Mouse (Mus musculus): ENCODE measurements at regions not wholly inside any gene's neighbourhood (a gene's known extent, or its start where the extent isn't known, plus 50 kb on each side); places are given as distances from the start of the nearest gene placed in this dataset.

GRCm38 (mm10) chr5:85870311-85870710 lies 195.1 kb downstream of the Cenpc1 start:
- H3K27ac ChIP-seq (ENCODE audit: insufficient read depth, low read depth) = no peak overlapping the region
- dilution Hi-C loops (cut with MboI; ENCODE audit: extremely low pct_ligation_motif_present, extremely low pct_unique_long_range_greater_than_20kb, low sequenced_read_pairs) = no loop called here
- TF ChIP-seq RAD21 (IDR thresholded peaks at IDR 0.05; ENCODE audit: low read depth, low read length) (no peak), MXI1 (IDR thresholded peaks at IDR 0.05; ENCODE audit: low read depth, low read length) (no peak)

GRCm38 (mm10) chr5:85832556-85832955 lies 232.8 kb downstream of the Cenpc1 start:
- dilution Hi-C loops (cut with MboI; ENCODE audit: extremely low pct_ligation_motif_present, extremely low pct_unique_long_range_greater_than_20kb, low sequenced_read_pairs) = no loop called here
- Histone ChIP-seq H3K9me3 (replicated peaks; ENCODE audit: low read length) (no peaks in the 10 kb centered on the region), H3K4me2 (ENCODE audit: insufficient read depth, low read depth, poor library complexity, severe bottlenecking) (no peak overlapping the region), H3K27me3 (replicated peaks) (no peaks in the 10 kb centered on the region), H3K9ac (ENCODE audit: insufficient read depth, low read depth) (no peak overlapping the region), H3K4me3 (replicated peaks in 1 of 3; ENCODE audit: low read depth in 2 of 3, low read length in 2 of 3, poor library complexity in 1 of 3) (no peak overlapping the region), H3K79me2 (replicated peaks; ENCODE audit: control insufficient read depth, extremely low read depth, insufficient read depth, poor library complexity, severe bottlenecking) (no peaks in the 10 kb centered on the region), H3K27ac (ENCODE audit: insufficient read depth, low read depth) (no peak overlapping the region), H3K36me3 (replicated peaks in 1 of 2; ENCODE audit: control insufficient read depth in 1 of 2, insufficient read depth in 1 of 2, low read length in 1 of 2) (no peaks in the 10 kb centered on the region), H3K4me1 (ENCODE audit: control insufficient read depth in 1 of 2, insufficient read depth in 2 of 2) (no peaks in the 10 kb centered on the region)
- in situ Hi-C loops (cut with MboI; ENCODE audit: low pct_ligation_motif_present, low pct_unique_long_range_greater_than_20kb, low sequenced_read_pairs) = no loop called here
- TF ChIP-seq ELF1 (IDR thresholded peaks at IDR 0.05; ENCODE audit: low read depth, low read length) (no peak), POLR2A (IDR thresholded peaks at IDR 0.05; ENCODE audit: low read depth, low read length) (no peak), HCFC1 (IDR thresholded peaks at IDR 0.05; ENCODE audit: low read depth, low read length) (no peak), MYC (IDR thresholded peaks at IDR 0.05; ENCODE audit: low read depth, low read length) (no peak), TBP (conservative IDR thresholded peaks at IDR 0.05; ENCODE audit: low read depth, low read length) (no peak), ZKSCAN1 (IDR thresholded peaks at IDR 0.05; ENCODE audit: borderline replicate concordance, low read depth, low read length) (no peak), MAZ (IDR thresholded peaks at IDR 0.05; ENCODE audit: low read depth, low read length) (no peak)
- DNase-seq (ENCODE audit: extremely low read depth) = no peak

More at GRCm38 (mm10) chr5:85870311-85870710, 195.1 kb downstream of the Cenpc1 start:
- no peak for DNase-seq (ENCODE audit: extremely low read depth)
- Histone ChIP-seq H3K4me3 (replicated peaks in 1 of 3; ENCODE audit: low read depth in 2 of 3, low read length in 2 of 3, poor library complexity in 1 of 3) (no peak overlapping the region), H3K79me2 (replicated peaks; ENCODE audit: control insufficient read depth, extremely low read depth, insufficient read depth, poor library complexity, severe bottlenecking) (no peaks in the 10 kb centered on the region), H3K4me2 (ENCODE audit: insufficient read depth, low read depth, poor library complexity, severe bottlenecking) (no peak overlapping the region), H3K9ac (ENCODE audit: insufficient read depth, low read depth) (no peak overlapping the region), H3K4me1 (ENCODE audit: control insufficient read depth in 1 of 2, insufficient read depth in 2 of 2) (no peaks in the 10 kb centered on the region), H3K36me3 (replicated peaks in 1 of 2; ENCODE audit: control insufficient read depth in 1 of 2, insufficient read depth in 1 of 2, low read length in 1 of 2) (no peaks in the 10 kb centered on the region), H3K27me3 (replicated peaks) (no peaks in the 10 kb centered on the region), H3K9me3 (replicated peaks; ENCODE audit: low read length) (no peaks in the 10 kb centered on the region)
- in situ Hi-C loops (cut with MboI; ENCODE audit: low pct_ligation_motif_present, low pct_unique_long_range_greater_than_20kb, low sequenced_read_pairs) = no loop called here

GRCm38 (mm10) chr5:85795531-85796197 lies 269.7 kb downstream of the Cenpc1 start:
- H3K9me3 ChIP-seq (replicated peaks; ENCODE audit: low read length) = no peaks in the 10 kb centered on the region
- no peak for DNase-seq (ENCODE audit: extremely low read depth)
- H3K4me3 ChIP-seq (replicated peaks in 1 of 3; ENCODE audit: low read depth in 2 of 3, low read length in 2 of 3, poor library complexity in 1 of 3) = no peak overlapping the region
- no peaks in the 10 kb centered on the region for H3K36me3 ChIP-seq (replicated peaks in 1 of 2; ENCODE audit: control insufficient read depth in 1 of 2, insufficient read depth in 1 of 2, low read length in 1 of 2)
- H3K9ac ChIP-seq (ENCODE audit: insufficient read depth, low read depth) = no peak overlapping the region
- dilution Hi-C loops (cut with MboI; ENCODE audit: extremely low pct_ligation_motif_present, extremely low pct_unique_long_range_greater_than_20kb, low sequenced_read_pairs) (no loop called here), in situ Hi-C loops (cut with MboI; ENCODE audit: low pct_ligation_motif_present, low pct_unique_long_range_greater_than_20kb, low sequenced_read_pairs) (no loop called here)
- no peak for TF ChIP-seq JUND (conservative IDR thresholded peaks at IDR 0.05; ENCODE audit: low read depth, low read length)
- TF ChIP-seq ZNF384 (IDR thresholded peaks at IDR 0.05; ENCODE audit: low read depth, low read length) = no peak
- no peak for TF ChIP-seq HCFC1 (IDR thresholded peaks at IDR 0.05; ENCODE audit: low read depth, low read length)
- TF ChIP-seq USF1 (IDR thresholded peaks at IDR 0.05; ENCODE audit: low read depth, low read length) = no peak
- no peaks in the 10 kb centered on the region for H3K27me3 ChIP-seq (replicated peaks)
- H3K27ac ChIP-seq (ENCODE audit: insufficient read depth, low read depth) = no peak overlapping the region
- H3K4me1 ChIP-seq (ENCODE audit: control insufficient read depth in 1 of 2, insufficient read depth in 2 of 2) = peaks cover 0 to 4% of the 10 kb centered on the region in 2 experiments; a peak in 1 of 4 replicates
- no peak overlapping the region for H3K4me2 ChIP-seq (ENCODE audit: insufficient read depth, low read depth, poor library complexity, severe bottlenecking)
- no peaks in the 10 kb centered on the region for H3K79me2 ChIP-seq (replicated peaks; ENCODE audit: control insufficient read depth, extremely low read depth, insufficient read depth, poor library complexity, severe bottlenecking)

Data from CH12.LX (cell line).